Mouse (Mus musculus) lung, postnatal 0 days (tissue): ENCODE measurements around the gene Tmem192.

Source experiments
- CTCF ChIP-seq: IDR thresholded peaks from 2 replicates; pipeline ENCODE4 v1.5.1; 2016; ENCODE audit warnings: antibody characterized with exemption, mild to moderate bottlenecking
- EP300 ChIP-seq: IDR thresholded peaks from 2 replicates; pipeline ENCODE4 v1.6.1; 2016; ENCODE audit warnings: antibody characterized with exemption, mild to moderate bottlenecking, control low read depth

- no peak for TF ChIP-seq CTCF
- TF ChIP-seq EP300, result no peak
Measured at GRCm38 (mm10) chr8:64925762-64926161, 21.2 kb upstream of the Tmem192 start.
